Mouse (Mus musculus) lung, postnatal 0 days (tissue): ENCODE results near the gene Utp6. TPM values are rescaled to one million over a fixed set of nuclear protein-coding genes. Genes with fewer than 3 reads are reported as not detected.

Source experiments
- ATAC-seq: fragments of 200-750 bp; cut with Nextera tagmentation; 2 replicates; pipeline ENCODE4 v1.8.0; 2017; ENCODE audit warnings: moderate library complexity
- DNase-seq: peaks from one replicate; pipeline ENCODE4 v3.0.0-alpha.2; 2016; ENCODE audit warnings: low spot score
- H3K27ac ChIP-seq: fragments of 300-500 bp; sonication (generic); 2 replicates; pipeline ENCODE4 v1.5.1; 2014; ENCODE audit warnings: antibody characterized with exemption, mild to moderate bottlenecking, low read length, mixed read lengths
- H3K27me3 ChIP-seq: fragments of 300-500 bp; sonication (generic); replicated peaks from 2 replicates; pipeline ENCODE4 v1.6.1; 2014; ENCODE audit warnings: low read length, mixed read lengths; ENCODE audit not compliant: insufficient read depth
- H3K36me3 ChIP-seq: fragments of 300-500 bp; sonication (generic); 2 replicates; pipeline ENCODE4 v1.6.1; 2014; ENCODE audit warnings: low read length, mixed read lengths; ENCODE audit not compliant: insufficient read depth
- H3K4me1 ChIP-seq: fragments of 300-500 bp; sonication (generic); 2 replicates; pipeline ENCODE4 v1.6.1; 2014; ENCODE audit warnings: antibody characterized with exemption, low read depth, low read length, mixed read lengths; ENCODE audit not compliant: insufficient read depth
- H3K4me2 ChIP-seq: fragments of 300-500 bp; sonication (generic); replicated peaks from 2 replicates; pipeline ENCODE4 v1.6.1; 2014; ENCODE audit warnings: low read depth, mild to moderate bottlenecking, low read length, moderate library complexity, mixed read lengths
- H3K4me3 ChIP-seq: fragments of 300-500 bp; sonication (generic); 2 replicates; pipeline ENCODE4 v1.5.1; 2014; ENCODE audit warnings: low read depth, low read length
- H3K9ac ChIP-seq: fragments of 300-500 bp; sonication (generic); replicated peaks from 2 replicates; pipeline ENCODE4 v1.6.1; 2014; ENCODE audit warnings: low read depth, mild to moderate bottlenecking
- H3K9me3 ChIP-seq: fragments of 300-500 bp; sonication (generic); 2 replicates; pipeline ENCODE4 v1.6.1; 2016; ENCODE audit warnings: low read length, mixed read lengths
- CTCF ChIP-seq: IDR thresholded peaks from 2 replicates; pipeline ENCODE4 v1.5.1; 2016; ENCODE audit warnings: antibody characterized with exemption, mild to moderate bottlenecking
- EP300 ChIP-seq: IDR thresholded peaks from 2 replicates; pipeline ENCODE4 v1.6.1; 2016; ENCODE audit warnings: antibody characterized with exemption, mild to moderate bottlenecking, control low read depth
- WGBS: fragments of 180-500 bp; shearing (Covaris S2); extraction: QIAGEN DNeasy Blood & Tissue Kit; methylation state at CpG from one replicate; pipeline ENCODE4 v1.1.7; 2014; 5-methylcytosine and 5-hydroxymethylcytosine counted together
- polyA plus RNA-seq: library from polyadenylated mRNA; unstranded; fragments of >200 nt; fragmentation: Nextera tagmentation; extraction: Ambion mirVana; gene quantifications from 2 replicates; pipeline ENCODE4 v1.2.1, GENCODE M21; 2015

Gene Utp6
- polyA plus RNA-seq, 1 experiment from 2014 or later: 14.9 TPM

GRCm38 (mm10) chr11:79935766-79936165 lies 26.4 kb downstream of the Utp6 start:
- Histone ChIP-seq H3K9me3 (no peaks in the 10 kb centered on the region), H3K9ac (no peak overlapping the region), H3K4me3 (no peak overlapping the region), H3K4me1 (no peaks in the 10 kb centered on the region), H3K27me3 (no peaks in the 10 kb centered on the region), H3K27ac (no peak overlapping the region), H3K4me2 (no peak overlapping the region), H3K36me3 (peaks cover 29% of the 10 kb centered on the region; the same call in 1 of the 2 replicates)
- DNase-seq (no peak), ATAC-seq (no peak)
- WGBS: 83% methylated on average over 9 of the region's 9 CpGs
- no peak; the same call in none of the 2 replicates for TF ChIP-seq CTCF
- TF ChIP-seq EP300: no peak

DNA sequence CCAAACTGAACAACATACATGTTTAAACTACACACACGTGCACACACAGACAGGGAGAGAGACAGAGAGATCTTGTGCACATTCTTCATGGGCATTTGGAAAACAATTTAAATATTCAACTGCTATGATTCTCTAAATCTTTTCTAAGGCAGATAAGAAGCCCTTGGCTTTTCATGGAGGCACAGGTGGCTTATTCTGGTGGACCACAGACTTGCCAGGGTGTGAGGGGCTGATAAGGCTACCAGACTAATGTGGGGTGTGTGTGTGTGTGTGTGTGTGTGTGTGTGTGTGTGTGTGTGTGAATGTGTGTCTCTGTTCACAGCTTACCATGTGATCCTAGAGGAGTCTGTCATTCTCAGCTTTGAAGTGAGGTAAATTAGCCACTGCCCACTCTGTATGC lies 39.4 kb downstream of the Utp6 start:
- no peak for DNase-seq
- no peak overlapping the region for H3K9ac ChIP-seq
- H3K4me2 ChIP-seq: no peak overlapping the region
- no peak for TF ChIP-seq EP300
- TF ChIP-seq CTCF: no peak
- H3K27me3 ChIP-seq: no peaks in the 10 kb centered on the region
- H3K9me3 ChIP-seq: no peaks in the 10 kb centered on the region
- H3K27ac ChIP-seq: no peak overlapping the region
- 71% methylated on average over 1 of the region's 1 CpGs for WGBS
- H3K4me3 ChIP-seq: no peak overlapping the region
- H3K36me3 ChIP-seq: no peaks in the 10 kb centered on the region
- 0 out of 2 replicates have a peak, but pooled peaks cover 4% of the 10 kb centered on the region for H3K4me1 ChIP-seq
- ATAC-seq: no peak

DNA sequence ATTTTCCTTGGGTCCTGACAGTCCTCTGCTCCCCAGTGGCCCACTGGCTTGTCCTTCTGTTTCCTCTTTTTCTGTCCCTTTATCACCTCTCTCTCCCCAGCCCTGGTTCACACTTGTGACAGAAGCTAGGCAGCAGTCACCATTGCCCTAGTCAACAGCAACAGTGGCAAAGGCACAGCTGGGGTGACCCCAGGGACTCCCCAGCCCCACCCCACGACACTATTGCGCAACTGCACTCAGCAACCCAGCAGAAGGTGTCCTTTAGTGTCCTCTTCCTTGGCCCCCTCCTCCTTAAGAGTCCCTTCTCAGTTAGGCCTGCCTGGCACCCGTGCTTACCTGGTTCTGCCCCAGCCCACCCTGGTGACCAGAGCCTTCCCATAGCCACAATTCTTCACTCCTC lies 40.0 kb downstream of the Utp6 start:
- H3K4me2 ChIP-seq: no peak overlapping the region
- H3K4me3 ChIP-seq: no peak overlapping the region
- no peak for TF ChIP-seq EP300
- no peak for TF ChIP-seq CTCF
- DNase-seq (no peak), ATAC-seq (no peak)
- H3K9ac ChIP-seq: no peak overlapping the region
- 0 out of 2 replicates have a peak, but pooled peaks cover 4% of the 10 kb centered on the region for H3K4me1 ChIP-seq
- H3K27me3 ChIP-seq: no peaks in the 10 kb centered on the region
- no peaks in the 10 kb centered on the region for H3K9me3 ChIP-seq
- no peak overlapping the region for H3K27ac ChIP-seq
- whole genome bisulfite sequencing: 73% methylated on average over 3 of the region's 3 CpGs
- H3K36me3 ChIP-seq: no peaks in the 10 kb centered on the region

DNA sequence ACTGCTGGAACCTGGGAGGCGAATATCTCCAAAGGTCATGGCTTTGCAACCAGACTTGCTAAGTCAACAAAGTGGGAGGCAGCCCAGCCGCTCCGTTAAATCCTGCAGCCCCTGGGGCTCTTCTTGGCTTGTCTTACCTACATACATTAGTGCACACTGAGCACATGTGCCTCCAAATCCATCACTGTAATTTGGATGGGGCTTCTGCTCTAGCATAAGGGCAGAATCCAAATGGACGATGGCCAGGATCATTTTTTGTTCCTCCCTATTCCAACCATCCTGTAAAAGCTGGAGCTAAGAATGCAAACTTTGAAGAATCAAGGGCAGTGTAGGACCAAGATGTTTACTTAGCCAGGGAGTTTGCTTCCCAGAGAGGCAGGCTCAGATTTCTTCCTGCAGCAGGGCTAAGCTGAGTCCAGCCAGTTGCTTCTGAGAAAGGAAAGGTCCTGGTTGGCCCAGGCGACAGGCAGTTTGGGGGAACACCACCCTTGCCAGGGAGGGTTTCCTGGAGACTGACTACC lies 41.6 kb downstream of the Utp6 start:
- H3K27ac ChIP-seq: no peak overlapping the region
- H3K36me3 ChIP-seq: no peaks in the 10 kb centered on the region
- WGBS: 26% methylated on average over 5 of the region's 5 CpGs
- H3K9ac ChIP-seq: no peak overlapping the region
- no peak for TF ChIP-seq EP300
- TF ChIP-seq CTCF: no peak
- H3K9me3 ChIP-seq: no peaks in the 10 kb centered on the region
- 0 out of 2 replicates have a peak overlapping the region, but pooled peaks have one; percentile 25 for H3K4me2 ChIP-seq
- DNase-seq (no peak), ATAC-seq (0 out of 2 replicates have a peak, but pooled peaks have one; percentile 15)
- no peaks in the 10 kb centered on the region for H3K27me3 ChIP-seq
- H3K4me3 ChIP-seq: no peak overlapping the region
- H3K4me1 ChIP-seq: 0 out of 2 replicates have a peak, but pooled peaks cover 4% of the 10 kb centered on the region

- Histone ChIP-seq H3K9ac (no peak overlapping the region), H3K4me1 (0 out of 2 replicates have a peak, but pooled peaks cover 4% of the 10 kb centered on the region), H3K36me3 (no peaks in the 10 kb centered on the region), H3K4me2 (0 out of 2 replicates have a peak overlapping the region, but pooled peaks have one; percentile 25), H3K27me3 (no peaks in the 10 kb centered on the region), H3K9me3 (no peaks in the 10 kb centered on the region), H3K27ac (no peak overlapping the region), H3K4me3 (no peak overlapping the region)
- ATAC-seq (peak; percentile 85), DNase-seq (peak; percentile 93)
- WGBS: 8% methylated on average over 13 of the region's 13 CpGs
- TF ChIP-seq EP300: peak; percentile 55
- peak; percentile 99 for TF ChIP-seq CTCF
These were observed 42.3 kb downstream of the Utp6 start for GRCm38 (mm10) chr11:79919685-79920504.

DNA sequence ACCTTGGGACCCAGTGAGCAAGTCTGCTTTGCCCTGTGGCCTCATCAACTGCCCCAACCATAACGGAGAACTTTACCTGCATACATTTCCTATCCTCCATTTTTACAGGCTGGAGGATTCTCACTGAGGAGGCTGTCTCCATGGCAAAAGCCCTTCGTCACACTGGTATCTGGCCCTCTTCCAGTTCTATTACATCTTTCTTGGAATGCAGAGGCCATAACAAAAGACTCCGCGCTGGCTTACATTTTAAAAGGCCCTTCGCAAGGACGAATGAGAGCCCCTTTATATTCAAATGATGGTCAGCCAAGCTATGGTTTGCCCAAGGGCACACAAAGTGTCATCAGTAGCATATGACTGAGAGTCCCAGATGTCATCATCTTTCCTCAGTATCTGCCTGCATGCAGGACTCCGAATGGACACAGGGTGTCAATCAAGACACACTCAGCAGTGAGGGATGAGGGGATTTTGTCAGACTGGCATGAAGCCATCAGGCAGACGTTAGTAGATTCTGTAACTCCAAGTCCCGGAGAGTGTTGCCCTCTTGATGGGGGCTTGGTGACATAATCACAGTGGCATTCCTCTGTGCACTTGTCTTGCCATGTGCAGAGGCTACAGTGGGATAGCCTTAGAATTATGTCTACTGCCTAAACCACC lies 46.4 kb downstream of the Utp6 start:
- H3K9ac ChIP-seq: no peak overlapping the region
- H3K36me3 ChIP-seq: no peaks in the 10 kb centered on the region
- H3K4me3 ChIP-seq: no peak overlapping the region
- H3K27me3 ChIP-seq: no peaks in the 10 kb centered on the region
- DNase-seq (no peak), ATAC-seq (peak; percentile 29; the same call in 1 of the 2 replicates)
- 47% methylated on average over 9 of the region's 9 CpGs for WGBS
- 0 out of 2 replicates have a peak, but pooled peaks have one; percentile 4 for TF ChIP-seq CTCF
- no peak for TF ChIP-seq EP300
- H3K27ac ChIP-seq: no peak overlapping the region
- H3K9me3 ChIP-seq: no peaks in the 10 kb centered on the region
- H3K4me2 ChIP-seq: no peak overlapping the region
- H3K4me1 ChIP-seq: 0 out of 2 replicates have a peak, but pooled peaks cover 4% of the 10 kb centered on the region
